Mouse (Mus musculus): ENCODE measurements around the gene Ephb1. TPM values are rescaled to one million over a fixed set of nuclear protein-coding genes. Genes with fewer than 3 reads are reported as not detected.

Ephb1 gene
- total and polyA plus RNA-seq, 2 experiments = under 0.01 to 0.05 TPM

- Histone ChIP-seq H3K4me3 (ENCODE audit: insufficient read depth, low read depth, low read length) (no peak overlapping the region), H3K27me3 (ENCODE audit: control insufficient read depth, insufficient read depth, low read length) (no peaks in the 10 kb centered on the region), H3K27ac (replicated peaks; ENCODE audit: insufficient read depth, low read depth, low read length) (no peak overlapping the region), H3K4me1 (ENCODE audit: control insufficient read depth, insufficient read depth, low read length) (no peaks in the 10 kb centered on the region), H3K9ac (ENCODE audit: low read depth, low read length) (no peak overlapping the region), H3K36me3 (ENCODE audit: control insufficient read depth, insufficient read depth, low read length) (no peaks in the 10 kb centered on the region), H3K79me2 (ENCODE audit: control insufficient read depth, insufficient read depth, low read length) (no peaks in the 10 kb centered on the region)
- WGBS = 85% methylated on average over 3 of the region's 3 CpGs
- no peak for DNase-seq (ENCODE audit: extremely low read depth, low read depth, low spot score)
- TF ChIP-seq POLR2A (IDR thresholded peaks at IDR 0.05; ENCODE audit: extremely low read depth, insufficient read depth, low read length) = no peak
- no peak for TF ChIP-seq CTCF (IDR thresholded peaks at IDR 0.05; ENCODE audit: low read depth, low read length)
Observed at GRCm38 (mm10) chr9:102293605-102294004, 60.9 kb downstream of the Ephb1 start.

GRCm38 (mm10) chr9:102291230-102291629 lies 63.3 kb downstream of the Ephb1 start:
- H3K9ac ChIP-seq (ENCODE audit: low read depth, low read length) = no peak overlapping the region
- TF ChIP-seq POLR2A (IDR thresholded peaks at IDR 0.05; ENCODE audit: extremely low read depth, insufficient read depth, low read length) (no peak), CTCF (IDR thresholded peaks at IDR 0.05; ENCODE audit: low read depth, low read length) (no peak)
- no peaks in the 10 kb centered on the region for H3K79me2 ChIP-seq (ENCODE audit: control insufficient read depth, insufficient read depth, low read length)
- no peaks in the 10 kb centered on the region for H3K4me1 ChIP-seq (ENCODE audit: control insufficient read depth, insufficient read depth, low read length)
- H3K27ac ChIP-seq (replicated peaks; ENCODE audit: insufficient read depth, low read depth, low read length) = no peak overlapping the region
- 60% methylated on average over 3 of the region's 3 CpGs for WGBS
- DNase-seq (ENCODE audit: extremely low read depth, low read depth, low spot score) = no peak
- no peak overlapping the region for H3K4me3 ChIP-seq (ENCODE audit: insufficient read depth, low read depth, low read length)
- H3K27me3 ChIP-seq (ENCODE audit: control insufficient read depth, insufficient read depth, low read length) = no peaks in the 10 kb centered on the region
- no peaks in the 10 kb centered on the region for H3K36me3 ChIP-seq (ENCODE audit: control insufficient read depth, insufficient read depth, low read length)

GRCm38 (mm10) chr9:102288356-102288755 lies 66.1 kb downstream of the Ephb1 start:
- H3K27me3 ChIP-seq (ENCODE audit: control insufficient read depth, insufficient read depth, low read length) = no peaks in the 10 kb centered on the region
- 84% methylated on average over 3 of the region's 3 CpGs for WGBS
- H3K79me2 ChIP-seq (ENCODE audit: control insufficient read depth, insufficient read depth, low read length) = no peaks in the 10 kb centered on the region
- no peaks in the 10 kb centered on the region for H3K36me3 ChIP-seq (ENCODE audit: control insufficient read depth, insufficient read depth, low read length)
- no peak for DNase-seq (ENCODE audit: extremely low read depth, low read depth, low spot score)
- no peak overlapping the region for H3K27ac ChIP-seq (replicated peaks; ENCODE audit: insufficient read depth, low read depth, low read length)
- H3K4me3 ChIP-seq (ENCODE audit: insufficient read depth, low read depth, low read length) = no peak overlapping the region
- no peaks in the 10 kb centered on the region for H3K4me1 ChIP-seq (ENCODE audit: control insufficient read depth, insufficient read depth, low read length)
- H3K9ac ChIP-seq (ENCODE audit: low read depth, low read length) = no peak overlapping the region
- TF ChIP-seq CTCF (IDR thresholded peaks at IDR 0.05; ENCODE audit: low read depth, low read length) (no peak), POLR2A (IDR thresholded peaks at IDR 0.05; ENCODE audit: extremely low read depth, insufficient read depth, low read length) (no peak)

- no peak for DNase-seq (ENCODE audit: extremely low read depth, low read depth, low spot score)
- Histone ChIP-seq H3K9ac (ENCODE audit: low read depth, low read length) (no peak overlapping the region), H3K27ac (replicated peaks; ENCODE audit: insufficient read depth, low read depth, low read length) (no peak overlapping the region), H3K79me2 (ENCODE audit: control insufficient read depth, insufficient read depth, low read length) (no peaks in the 10 kb centered on the region), H3K36me3 (ENCODE audit: control insufficient read depth, insufficient read depth, low read length) (no peaks in the 10 kb centered on the region), H3K4me3 (ENCODE audit: insufficient read depth, low read depth, low read length) (no peak overlapping the region), H3K4me1 (ENCODE audit: control insufficient read depth, insufficient read depth, low read length) (no peaks in the 10 kb centered on the region), H3K27me3 (ENCODE audit: control insufficient read depth, insufficient read depth, low read length) (no peaks in the 10 kb centered on the region)
- TF ChIP-seq CTCF (IDR thresholded peaks at IDR 0.05; ENCODE audit: low read depth, low read length) = no peak
- no peak for TF ChIP-seq POLR2A (IDR thresholded peaks at IDR 0.05; ENCODE audit: extremely low read depth, insufficient read depth, low read length)
- 76% methylated on average over 3 of the region's 3 CpGs for WGBS
Observed at GRCm38 (mm10) chr9:102275931-102276330, 78.6 kb downstream of the Ephb1 start.

GRCm38 (mm10) chr9:102274016-102274415 lies 80.5 kb downstream of the Ephb1 start:
- Histone ChIP-seq H3K79me2 (ENCODE audit: control insufficient read depth, insufficient read depth, low read length) (no peaks in the 10 kb centered on the region), H3K4me1 (ENCODE audit: control insufficient read depth, insufficient read depth, low read length) (no peaks in the 10 kb centered on the region), H3K9ac (ENCODE audit: low read depth, low read length) (no peak overlapping the region), H3K27ac (replicated peaks; ENCODE audit: insufficient read depth, low read depth, low read length) (no peak overlapping the region), H3K36me3 (ENCODE audit: control insufficient read depth, insufficient read depth, low read length) (no peaks in the 10 kb centered on the region), H3K27me3 (ENCODE audit: control insufficient read depth, insufficient read depth, low read length) (no peaks in the 10 kb centered on the region), H3K4me3 (ENCODE audit: insufficient read depth, low read depth, low read length) (no peak overlapping the region)
- TF ChIP-seq POLR2A (IDR thresholded peaks at IDR 0.05; ENCODE audit: extremely low read depth, insufficient read depth, low read length) (no peak), CTCF (IDR thresholded peaks at IDR 0.05; ENCODE audit: low read depth, low read length) (no peak)
- WGBS = 71% methylated on average over 8 of the region's 8 CpGs
- no peak for DNase-seq (ENCODE audit: extremely low read depth, low read depth, low spot score)

GRCm38 (mm10) chr9:102273469-102273808 lies 81.1 kb downstream of the Ephb1 start:
- H3K36me3 ChIP-seq (ENCODE audit: control insufficient read depth, insufficient read depth, low read length) = no peaks in the 10 kb centered on the region
- no peaks in the 10 kb centered on the region for H3K4me1 ChIP-seq (ENCODE audit: control insufficient read depth, insufficient read depth, low read length)
- DNase-seq (ENCODE audit: extremely low read depth, low read depth, low spot score) = no peak
- H3K4me3 ChIP-seq (ENCODE audit: insufficient read depth, low read depth, low read length) = no peak overlapping the region
- 65% methylated on average over 6 of the region's 6 CpGs for WGBS
- no peak for TF ChIP-seq POLR2A (IDR thresholded peaks at IDR 0.05; ENCODE audit: extremely low read depth, insufficient read depth, low read length)
- TF ChIP-seq CTCF (IDR thresholded peaks at IDR 0.05; ENCODE audit: low read depth, low read length) = no peak
- H3K79me2 ChIP-seq (ENCODE audit: control insufficient read depth, insufficient read depth, low read length) = no peaks in the 10 kb centered on the region
- no peaks in the 10 kb centered on the region for H3K27me3 ChIP-seq (ENCODE audit: control insufficient read depth, insufficient read depth, low read length)
- H3K27ac ChIP-seq (replicated peaks; ENCODE audit: insufficient read depth, low read depth, low read length) = no peak overlapping the region
- no peak overlapping the region for H3K9ac ChIP-seq (ENCODE audit: low read depth, low read length)
